Mouse (Mus musculus): Measurements from ENCODE around the gene Ccdc171. TPM values are rescaled to one million over a fixed set of nuclear protein-coding genes. Genes with fewer than 3 reads are reported as not detected.

Ccdc171 gene
- polyA plus RNA-seq (2015; fragmentation: Nextera tagmentation; extraction: Ambion mirVana), result 1.1 TPM in 2 replicates

DNA sequence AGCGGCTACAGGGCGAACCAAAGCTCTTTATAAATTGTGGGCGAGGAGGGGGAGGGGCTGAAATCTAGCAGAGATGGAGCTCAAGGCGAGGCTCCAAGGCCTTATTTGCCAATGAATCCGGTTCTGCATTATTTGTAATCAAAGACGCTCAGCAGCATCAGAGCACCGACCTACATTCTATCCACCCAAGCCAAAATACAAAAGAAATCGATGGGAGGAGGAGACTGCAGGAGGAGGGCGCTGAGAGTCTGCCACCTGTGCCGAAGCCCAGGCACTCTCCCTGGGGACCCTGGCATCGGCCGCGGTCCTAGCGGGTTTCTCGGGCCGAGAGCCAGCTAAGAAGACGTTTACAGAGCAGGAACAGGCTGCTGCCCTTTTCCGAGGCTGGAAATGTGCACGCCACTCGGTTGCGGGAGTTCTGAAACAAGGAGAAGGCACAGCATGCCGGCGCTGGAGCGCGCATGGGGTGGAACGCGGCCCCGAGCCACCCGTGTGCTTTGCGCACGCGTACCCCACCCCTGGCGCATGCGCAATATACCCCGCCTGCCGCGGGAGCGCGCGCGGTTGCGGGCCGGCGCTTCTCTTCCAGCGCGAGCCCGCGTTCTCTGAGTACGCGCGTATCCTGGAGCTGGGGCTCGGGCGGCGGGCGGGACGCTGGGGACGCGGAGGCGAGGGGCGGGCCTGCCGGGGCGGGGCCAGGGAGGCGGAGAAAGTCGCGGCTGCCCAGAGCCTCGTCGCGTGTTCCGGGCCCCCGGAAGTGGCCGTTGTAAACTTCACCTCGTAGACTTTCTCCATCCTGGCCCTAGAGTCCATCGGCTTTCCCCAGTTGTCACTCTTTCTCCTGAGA, at the start of gene Ccdc171:
Ccdc171 (plus strand) TSS at position 703 of the 847 bp plus-strand sequence.

GRCm38 (mm10) chr4:83486117-83486901, 39.0 kb upstream of the Ccdc171 start, which contains the start of gene Psip1:
Gene Psip1 (minus strand): TSS chr4:83486459.

Other genes starting within 250 kb of the Ccdc171 start
- gene Ttc39b, start 201.3 kb upstream of the Ccdc171 start, polyA plus RNA-seq (2015; fragmentation: Nextera tagmentation; extraction: Ambion mirVana), result 1.9 and 3.6 TPM in 2 replicates
- gene Snapc3, start 107.8 kb upstream of the Ccdc171 start, polyA plus RNA-seq (2015; fragmentation: Nextera tagmentation; extraction: Ambion mirVana), result 18.2 and 18.8 TPM in 2 replicates
- gene Psip1, start 39.1 kb upstream of the Ccdc171 start, polyA plus RNA-seq (2015; fragmentation: Nextera tagmentation; extraction: Ambion mirVana), result 33.2 and 35.8 TPM in 2 replicates

Measured in skeletal muscle tissue, postnatal 0 days (tissue).